Mouse (Mus musculus): ENCODE measurements around the gene Sesn1. TPM values are rescaled to one million over a fixed set of nuclear protein-coding genes. Genes with fewer than 3 reads are reported as not detected.
"Not testable (repeated sequence)": the region's sequence is repeated elsewhere in the genome, so short reads cannot be mapped to it uniquely, and the experiment has no call there.

The Sesn1 gene
- polyA plus RNA-seq, 1 experiment from 2014 or later, result 23.1 TPM

GRCm38 (mm10) chr10:41931962-41932361 is 122.2 kb downstream of the Sesn1 start:
- no peaks in the 10 kb centered on the region for H3K36me3 ChIP-seq (ENCODE audit: control insufficient read depth, insufficient read depth, low read length)
- peaks cover 25% of the 10 kb centered on the region for H3K4me1 ChIP-seq (ENCODE audit: control insufficient read depth, insufficient read depth, low read length)
- whole genome bisulfite sequencing (ENCODE audit: insufficient replicate concordance), result 83% methylated on average over 12 of the region's 12 CpGs
- no peaks in the 10 kb centered on the region for H3K9me3 ChIP-seq (replicated peaks; ENCODE audit: control insufficient read depth, low read length)
- no peak for ATAC-seq (replicated peaks; ENCODE audit: insufficient number of reproducible peaks, low FRiP score, low TSS enrichment)
- no peak overlapping the region for H3K4me2 ChIP-seq
- H3K9ac ChIP-seq (ENCODE audit: low read depth, low read length), result no peak overlapping the region
- no peak overlapping the region for H3K27ac ChIP-seq (ENCODE audit: low read depth, low read length)
- H3K4me3 ChIP-seq (ENCODE audit: low read depth, low read length), result no peak overlapping the region
- no peaks in the 10 kb centered on the region for H3K27me3 ChIP-seq (ENCODE audit: control insufficient read depth, insufficient read depth, low read length)

- no peak overlapping the region for H3K9ac ChIP-seq (ENCODE audit: low read depth, low read length)
- H3K27ac ChIP-seq (ENCODE audit: low read depth, low read length), result no peak overlapping the region
- 83% methylated on average over 5 of the region's 5 CpGs for WGBS (ENCODE audit: insufficient replicate concordance)
- no peak for ATAC-seq (replicated peaks; ENCODE audit: insufficient number of reproducible peaks, low FRiP score, low TSS enrichment)
- H3K36me3 ChIP-seq (ENCODE audit: control insufficient read depth, insufficient read depth, low read length), result no peaks in the 10 kb centered on the region
- no peak overlapping the region for H3K4me2 ChIP-seq
- H3K27me3 ChIP-seq (ENCODE audit: control insufficient read depth, insufficient read depth, low read length), result no peaks in the 10 kb centered on the region
- no peak overlapping the region for H3K4me3 ChIP-seq (ENCODE audit: low read depth, low read length)
- H3K9me3 ChIP-seq (replicated peaks; ENCODE audit: control insufficient read depth, low read length), result no peaks in the 10 kb centered on the region
- peaks cover 34% of the 10 kb centered on the region for H3K4me1 ChIP-seq (ENCODE audit: control insufficient read depth, insufficient read depth, low read length)
These were observed 123.2 kb downstream of the Sesn1 start for GRCm38 (mm10) chr10:41932943-41933342.

DNA sequence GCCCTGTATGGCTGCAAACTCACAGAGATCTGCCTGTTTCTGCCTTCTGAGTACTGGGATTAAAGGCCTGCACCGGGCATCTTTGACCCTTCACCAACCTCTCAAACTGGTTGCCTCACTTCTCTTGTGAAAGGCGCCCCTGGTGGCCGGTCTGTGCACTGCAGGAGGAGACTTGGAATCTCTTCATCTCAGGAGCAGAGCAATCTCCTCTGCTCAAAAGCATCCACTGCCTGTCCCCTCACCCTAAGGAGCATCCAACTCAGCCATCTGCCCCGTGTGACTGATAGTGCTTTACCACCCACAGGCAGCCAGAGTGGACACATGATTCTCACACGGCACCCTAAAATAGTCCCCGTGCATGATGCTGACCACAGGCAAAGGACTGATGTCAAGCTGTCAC is 123.8 kb downstream of the Sesn1 start:
- no peak overlapping the region for H3K4me2 ChIP-seq
- H3K27ac ChIP-seq (ENCODE audit: low read depth, low read length), result no peak overlapping the region
- H3K9ac ChIP-seq (ENCODE audit: low read depth, low read length), result no peak overlapping the region
- H3K9me3 ChIP-seq (replicated peaks; ENCODE audit: control insufficient read depth, low read length), result no peaks in the 10 kb centered on the region
- ATAC-seq (replicated peaks; ENCODE audit: insufficient number of reproducible peaks, low FRiP score, low TSS enrichment), result no peak
- H3K4me3 ChIP-seq (ENCODE audit: low read depth, low read length), result no peak overlapping the region
- H3K4me1 ChIP-seq (ENCODE audit: control insufficient read depth, insufficient read depth, low read length), result peaks cover 34% of the 10 kb centered on the region
- WGBS (ENCODE audit: insufficient replicate concordance), result 49% methylated on average over 6 of the region's 6 CpGs
- H3K27me3 ChIP-seq (ENCODE audit: control insufficient read depth, insufficient read depth, low read length), result no peaks in the 10 kb centered on the region
- H3K36me3 ChIP-seq (ENCODE audit: control insufficient read depth, insufficient read depth, low read length), result no peaks in the 10 kb centered on the region

DNA sequence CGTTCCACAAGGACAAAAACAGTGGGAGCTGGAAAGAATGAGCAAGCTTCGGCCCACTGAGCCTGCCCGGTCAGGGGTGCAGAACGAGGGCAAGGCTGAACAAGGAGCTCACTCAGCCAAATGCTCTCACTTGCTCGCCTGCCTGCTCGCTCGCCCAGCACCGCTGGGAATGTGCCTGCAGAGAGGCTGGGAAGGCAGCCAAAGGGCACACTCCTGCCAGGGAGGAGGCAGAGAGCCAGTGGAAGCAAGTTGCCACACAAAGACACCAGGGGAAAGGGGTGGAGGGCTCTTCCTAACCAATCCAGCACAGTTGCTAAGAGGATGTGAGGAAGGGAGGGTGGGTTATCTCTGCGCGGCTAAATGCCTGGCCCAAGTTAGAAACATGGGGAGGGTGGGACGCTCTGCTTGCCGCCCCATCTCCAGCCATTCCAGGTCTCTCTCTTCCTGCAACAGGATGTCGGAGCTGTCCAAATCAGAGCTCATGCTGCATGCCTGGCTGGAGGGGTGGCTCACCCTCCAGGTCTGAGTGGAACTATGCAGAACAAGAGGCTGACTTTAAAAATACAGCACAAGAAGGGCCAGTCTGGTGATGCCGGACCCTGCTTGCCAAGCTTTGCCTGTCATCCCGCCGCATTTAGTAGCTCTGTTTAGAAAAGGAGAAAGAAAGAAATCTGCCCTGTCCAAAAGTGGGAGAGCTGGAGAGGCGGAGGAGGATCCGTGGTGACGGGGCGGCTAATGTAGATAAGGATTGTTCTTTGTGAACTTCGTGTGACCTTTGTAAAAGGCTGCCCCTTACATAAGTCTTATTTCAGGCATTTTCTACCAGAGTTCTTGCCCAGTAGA is 125.1 kb downstream of the Sesn1 start:
- Histone ChIP-seq H3K4me1 (ENCODE audit: control insufficient read depth, insufficient read depth, low read length) (peaks cover 34% of the 10 kb centered on the region), H3K36me3 (ENCODE audit: control insufficient read depth, insufficient read depth, low read length) (no peaks in the 10 kb centered on the region), H3K27ac (ENCODE audit: low read depth, low read length) (peak overlapping the region; percentile 93), H3K4me2 (peak overlapping the region; percentile 62), H3K27me3 (ENCODE audit: control insufficient read depth, insufficient read depth, low read length) (no peaks in the 10 kb centered on the region), H3K9me3 (replicated peaks; ENCODE audit: control insufficient read depth, low read length) (no peaks in the 10 kb centered on the region), H3K4me3 (ENCODE audit: low read depth, low read length) (peak overlapping the region; percentile 33), H3K9ac (ENCODE audit: low read depth, low read length) (peak overlapping the region; percentile 50; the same call in 1 of the 2 replicates)
- 5% methylated on average over 21 of the region's 21 CpGs for WGBS (ENCODE audit: insufficient replicate concordance)
- ATAC-seq (replicated peaks; ENCODE audit: insufficient number of reproducible peaks, low FRiP score, low TSS enrichment), result peak; percentile 85

- Histone ChIP-seq H3K27me3 (ENCODE audit: control insufficient read depth, insufficient read depth, low read length) (no peaks in the 10 kb centered on the region), H3K4me2 (peak overlapping the region; percentile 62), H3K4me1 (ENCODE audit: control insufficient read depth, insufficient read depth, low read length) (peaks cover 34% of the 10 kb centered on the region), H3K4me3 (ENCODE audit: low read depth, low read length) (no peak overlapping the region), H3K9me3 (replicated peaks; ENCODE audit: control insufficient read depth, low read length) (0 out of 2 replicates have a peak, but pooled peaks cover under 1% of the 10 kb centered on the region), H3K9ac (ENCODE audit: low read depth, low read length) (no peak overlapping the region; the same call in 1 of the 2 replicates), H3K27ac (ENCODE audit: low read depth, low read length) (peak overlapping the region; percentile 93), H3K36me3 (ENCODE audit: control insufficient read depth, insufficient read depth, low read length) (no peaks in the 10 kb centered on the region)
- no peak for ATAC-seq (replicated peaks; ENCODE audit: insufficient number of reproducible peaks, low FRiP score, low TSS enrichment)
These were observed 125.7 kb downstream of the Sesn1 start for GRCm38 (mm10) chr10:41935476-41935829.

GRCm38 (mm10) chr10:41936100-41936499 is 126.4 kb downstream of the Sesn1 start:
- 0 out of 2 replicates have a peak, but pooled peaks cover 2% of the 10 kb centered on the region for H3K9me3 ChIP-seq (replicated peaks; ENCODE audit: control insufficient read depth, low read length)
- 65% methylated on average over 4 of the region's 4 CpGs for WGBS (ENCODE audit: insufficient replicate concordance)

DNA sequence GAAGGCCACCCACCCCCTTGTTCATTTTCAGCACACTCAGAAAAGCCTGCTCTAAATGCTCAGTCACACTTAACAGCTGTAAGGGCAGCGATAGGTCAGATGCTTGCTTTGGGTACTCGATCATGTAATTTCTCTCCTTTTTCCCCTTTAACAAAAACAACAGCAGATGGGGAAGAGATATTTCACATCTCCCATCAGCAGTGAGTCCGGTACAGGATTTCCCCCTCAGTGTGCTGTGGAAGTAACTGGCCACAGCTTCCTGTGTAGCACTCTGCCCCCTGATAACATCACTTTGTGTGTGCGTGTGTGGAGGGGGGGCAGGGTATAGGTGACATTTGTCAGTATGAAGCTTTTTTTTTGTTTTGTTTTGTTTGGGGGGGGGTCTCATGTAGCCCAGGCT is 127.4 kb downstream of the Sesn1 start:
- Histone ChIP-seq H3K36me3 (ENCODE audit: control insufficient read depth, insufficient read depth, low read length) (no peaks in the 10 kb centered on the region), H3K4me1 (ENCODE audit: control insufficient read depth, insufficient read depth, low read length) (peaks cover 34% of the 10 kb centered on the region), H3K9ac (ENCODE audit: low read depth, low read length) (no peak overlapping the region), H3K27me3 (ENCODE audit: control insufficient read depth, insufficient read depth, low read length) (no peaks in the 10 kb centered on the region), H3K4me2 (no peak overlapping the region), H3K27ac (ENCODE audit: low read depth, low read length) (no peak overlapping the region), H3K9me3 (replicated peaks; ENCODE audit: control insufficient read depth, low read length) (0 out of 2 replicates have a peak, but pooled peaks cover 2% of the 10 kb centered on the region), H3K4me3 (ENCODE audit: low read depth, low read length) (no peak overlapping the region)
- 41% methylated on average over 4 of the region's 4 CpGs for WGBS (ENCODE audit: insufficient replicate concordance)
- ATAC-seq (replicated peaks; ENCODE audit: insufficient number of reproducible peaks, low FRiP score, low TSS enrichment), result no peak

More at GRCm38 (mm10) chr10:41936100-41936499, 126.4 kb downstream of the Sesn1 start:
- Histone ChIP-seq H3K4me1 (ENCODE audit: control insufficient read depth, insufficient read depth, low read length) (peaks cover 34% of the 10 kb centered on the region), H3K36me3 (ENCODE audit: control insufficient read depth, insufficient read depth, low read length) (no peaks in the 10 kb centered on the region), H3K27ac (ENCODE audit: low read depth, low read length) (peak overlapping the region; percentile 30; the same call in 1 of the 2 replicates), H3K27me3 (ENCODE audit: control insufficient read depth, insufficient read depth, low read length) (no peaks in the 10 kb centered on the region), H3K4me2 (no peak overlapping the region), H3K9ac (ENCODE audit: low read depth, low read length) (no peak overlapping the region), H3K4me3 (ENCODE audit: low read depth, low read length) (no peak overlapping the region)
- no peak for ATAC-seq (replicated peaks; ENCODE audit: insufficient number of reproducible peaks, low FRiP score, low TSS enrichment)

- no peak for ATAC-seq (replicated peaks; ENCODE audit: insufficient number of reproducible peaks, low FRiP score, low TSS enrichment)
- Histone ChIP-seq H3K9ac (ENCODE audit: low read depth, low read length) (no peak overlapping the region), H3K4me1 (ENCODE audit: control insufficient read depth, insufficient read depth, low read length) (peaks cover 31% of the 10 kb centered on the region), H3K36me3 (ENCODE audit: control insufficient read depth, insufficient read depth, low read length) (no peaks in the 10 kb centered on the region), H3K27me3 (ENCODE audit: control insufficient read depth, insufficient read depth, low read length) (no peaks in the 10 kb centered on the region), H3K4me3 (ENCODE audit: low read depth, low read length) (no peak overlapping the region), H3K27ac (ENCODE audit: low read depth, low read length) (no peak overlapping the region), H3K9me3 (replicated peaks; ENCODE audit: control insufficient read depth, low read length) (0 out of 2 replicates have a peak, but pooled peaks cover 2% of the 10 kb centered on the region), H3K4me2 (no peak overlapping the region)
- 72% methylated on average over 4 of the region's 4 CpGs for WGBS (ENCODE audit: insufficient replicate concordance)
These were observed 129.4 kb downstream of the Sesn1 start for GRCm38 (mm10) chr10:41939090-41939489.

GRCm38 (mm10) chr10:41952354-41952753 is 142.6 kb downstream of the Sesn1 start:
- H3K27ac ChIP-seq (ENCODE audit: low read depth, low read length); H3K9me3 ChIP-seq (replicated peaks; ENCODE audit: control insufficient read depth, low read length); H3K36me3 ChIP-seq (ENCODE audit: control insufficient read depth, insufficient read depth, low read length); H3K27me3 ChIP-seq (ENCODE audit: control insufficient read depth, insufficient read depth, low read length); H3K4me2 ChIP-seq; H3K4me1 ChIP-seq (ENCODE audit: control insufficient read depth, insufficient read depth, low read length); ATAC-seq (replicated peaks; ENCODE audit: insufficient number of reproducible peaks, low FRiP score, low TSS enrichment); H3K9ac ChIP-seq (ENCODE audit: low read depth, low read length); H3K4me3 ChIP-seq (ENCODE audit: low read depth, low read length): not testable (repeated sequence)
- WGBS (ENCODE audit: insufficient replicate concordance), result 95% methylated on average over 5 of the region's 10 CpGs
